Mouse (Mus musculus): Measurements from ENCODE around the gene Arid4b. TPM values are rescaled to one million over a fixed set of nuclear protein-coding genes. Genes with fewer than 3 reads are reported as not detected.

Arid4b gene
- polyA plus RNA-seq, 1 experiment from 2014 or later: 113 TPM

Other genes starting within 250 kb of the Arid4b start
- 33.0 and 34.1 TPM in 2 replicates for gene B3galnt2, start 108.8 kb upstream of the Arid4b start, polyA plus RNA-seq (2014; fragmentation: Nextera tagmentation; extraction: Ambion mirVana)
- gene Tbce, start 23.6 kb upstream of the Arid4b start, polyA plus RNA-seq (2014; fragmentation: Nextera tagmentation; extraction: Ambion mirVana): 74.7 and 78.5 TPM in 2 replicates
- gene Ggps1, start 256 bp downstream of the Arid4b start, polyA plus RNA-seq (2014; fragmentation: Nextera tagmentation; extraction: Ambion mirVana): 75.2 and 89.4 TPM in 2 replicates